Mouse (Mus musculus) stomach, postnatal 0 days (tissue): ENCODE measurements around the gene Padi4.

ENCODE experiments used
- CTCF ChIP-seq: IDR thresholded peaks from 2 replicates; pipeline ENCODE4 v1.5.1; 2016; ENCODE audit warnings: antibody characterized with exemption, low read depth, mild to moderate bottlenecking, moderate library complexity
- EP300 ChIP-seq: optimal IDR thresholded peaks from 2 replicates; pipeline ENCODE3; 2016; ENCODE audit warnings: antibody characterized with exemption

GRCm38 (mm10) chr4:140765936-140766335 lies 8.1 kb downstream of the Padi4 start:
- TF ChIP-seq CTCF (no peak), EP300 (no peak)
